Mouse (Mus musculus): ENCODE results near the gene Pde3a.

The Pde3a gene

DNA sequence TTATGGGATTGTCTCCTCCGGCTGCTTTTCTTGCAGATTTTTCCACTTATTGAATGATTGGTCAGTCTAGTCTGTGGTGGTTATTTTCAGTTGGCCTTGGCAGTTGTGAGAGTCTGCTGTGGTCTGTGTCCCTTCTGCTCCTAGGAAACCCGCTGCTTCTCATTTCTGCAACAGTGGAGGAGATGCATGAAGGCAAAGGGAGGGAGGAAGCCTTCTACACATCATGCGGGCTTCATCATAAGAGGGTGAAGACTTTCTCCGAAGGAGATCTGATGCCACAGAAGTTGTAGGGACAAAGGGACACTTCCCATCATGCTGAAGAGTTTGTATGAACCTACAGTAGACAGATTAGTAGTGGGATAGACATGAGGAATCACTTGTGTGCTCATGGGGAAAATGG, 16.2 kb downstream of the Pde3a start:
- no peak for DNase-seq (ENCODE audit: extremely low spot score, low read depth, low spot score)

- no peak for DNase-seq (ENCODE audit: extremely low spot score, low read depth, low spot score)
Observed at GRCm38 (mm10) chr6:141267888-141268570, 19.0 kb downstream of the Pde3a start.

DNA sequence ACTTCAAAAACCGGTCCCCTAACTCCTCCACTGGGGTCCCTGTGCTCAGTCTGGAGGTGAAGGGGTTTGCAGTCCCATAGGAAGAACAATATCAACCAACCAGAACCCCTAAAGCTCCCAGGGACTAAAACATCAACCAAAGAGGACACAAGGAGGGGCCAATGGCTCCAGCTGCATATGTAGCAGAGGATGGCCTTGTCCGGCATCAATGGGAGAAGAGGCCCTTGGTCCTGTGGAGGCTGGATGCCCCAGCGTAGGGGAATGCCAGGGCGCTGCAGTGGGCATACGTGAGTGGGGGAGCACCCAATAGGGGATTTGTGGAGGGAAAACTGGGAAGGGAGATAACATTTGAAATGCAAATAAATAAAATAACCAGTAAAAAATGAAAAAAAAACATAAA, 19.8 kb downstream of the Pde3a start:
- no peak for DNase-seq (ENCODE audit: extremely low spot score, low read depth, low spot score)

GRCm38 (mm10) chr6:141271133-141271532, 22.1 kb downstream of the Pde3a start:
- DNase-seq (ENCODE audit: extremely low spot score, low read depth, low spot score): no peak

GRCm38 (mm10) chr6:141271579-141271978, 22.5 kb downstream of the Pde3a start:
- no peak for DNase-seq (ENCODE audit: extremely low spot score, low read depth, low spot score)

DNA sequence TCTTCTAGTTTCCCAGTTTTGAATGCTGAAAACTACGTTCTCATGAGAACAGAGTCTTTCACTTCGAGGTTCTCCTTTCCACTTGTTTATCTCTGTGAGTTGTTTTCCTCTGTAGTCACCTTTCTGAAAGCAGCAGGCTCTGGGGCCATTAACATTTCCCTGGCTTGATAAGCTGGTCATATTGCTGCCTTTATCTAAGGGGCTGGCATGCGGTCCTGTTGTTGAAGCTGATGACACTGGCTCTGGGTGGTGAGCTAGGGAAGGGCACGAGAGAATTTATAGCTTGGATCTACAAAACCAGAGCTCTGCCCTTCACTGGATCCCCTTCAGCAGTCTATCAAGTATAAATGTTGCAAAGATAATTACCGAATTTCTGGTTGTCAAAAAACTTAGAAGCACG, 24.6 kb downstream of the Pde3a start:
- no peak for DNase-seq (ENCODE audit: extremely low spot score, low read depth, low spot score)

DNA sequence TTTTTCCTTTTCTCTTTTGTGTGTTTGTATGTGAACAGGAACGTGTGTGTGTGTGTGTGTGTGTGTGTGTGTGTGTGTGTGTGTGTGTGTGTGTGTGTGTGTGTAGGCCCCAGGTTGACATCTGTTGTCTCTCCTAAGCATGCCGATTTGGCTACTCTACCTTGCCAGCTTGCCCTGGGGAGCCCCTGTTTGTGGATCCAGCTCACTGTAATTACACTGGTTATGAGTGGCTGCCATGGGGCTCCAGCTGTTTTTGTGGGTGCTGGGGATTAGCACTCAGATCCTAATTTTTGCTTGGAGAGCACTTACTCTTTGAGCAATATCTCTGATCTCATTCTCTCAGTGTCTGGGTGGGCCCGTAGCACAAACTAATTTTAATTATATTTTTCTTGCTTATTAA, 32.6 kb downstream of the Pde3a start:
- DNase-seq (ENCODE audit: extremely low spot score, low read depth, low spot score): no peak

GRCm38 (mm10) chr6:141282796-141283195, 33.7 kb downstream of the Pde3a start:
- DNase-seq (ENCODE audit: extremely low spot score, low read depth, low spot score): no peak

- no peak for DNase-seq (ENCODE audit: extremely low spot score, low read depth, low spot score)
Observed at GRCm38 (mm10) chr6:141291195-141291594, 42.1 kb downstream of the Pde3a start.

- DNase-seq (ENCODE audit: extremely low spot score, low read depth, low spot score): no peak
Observed at GRCm38 (mm10) chr6:141292826-141293459, 43.9 kb downstream of the Pde3a start.

GRCm38 (mm10) chr6:141293460-141293853, 44.4 kb downstream of the Pde3a start:
- no peak for DNase-seq (ENCODE audit: extremely low spot score, low read depth, low spot score)

DNA sequence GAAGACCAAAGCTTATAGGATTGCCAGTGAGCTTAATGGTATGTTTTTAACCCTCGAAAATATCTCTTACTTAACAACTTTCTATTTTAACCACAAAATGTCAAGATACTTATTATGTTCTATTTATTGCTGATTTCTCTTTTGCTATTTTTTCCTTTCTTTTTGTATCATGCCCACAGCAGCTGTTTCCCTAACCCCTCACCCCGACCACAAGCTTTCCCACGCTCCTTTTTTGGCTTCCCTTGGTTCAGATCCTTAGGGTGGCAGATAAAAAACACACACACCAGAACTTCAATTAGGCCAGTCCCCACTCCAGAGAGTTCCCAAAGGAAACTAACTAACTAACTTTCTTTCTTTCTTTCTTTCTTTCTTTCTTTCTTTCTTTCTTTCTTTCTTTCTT, 46.2 kb downstream of the Pde3a start:
- no peak for DNase-seq (ENCODE audit: extremely low spot score, low read depth, low spot score)

DNA sequence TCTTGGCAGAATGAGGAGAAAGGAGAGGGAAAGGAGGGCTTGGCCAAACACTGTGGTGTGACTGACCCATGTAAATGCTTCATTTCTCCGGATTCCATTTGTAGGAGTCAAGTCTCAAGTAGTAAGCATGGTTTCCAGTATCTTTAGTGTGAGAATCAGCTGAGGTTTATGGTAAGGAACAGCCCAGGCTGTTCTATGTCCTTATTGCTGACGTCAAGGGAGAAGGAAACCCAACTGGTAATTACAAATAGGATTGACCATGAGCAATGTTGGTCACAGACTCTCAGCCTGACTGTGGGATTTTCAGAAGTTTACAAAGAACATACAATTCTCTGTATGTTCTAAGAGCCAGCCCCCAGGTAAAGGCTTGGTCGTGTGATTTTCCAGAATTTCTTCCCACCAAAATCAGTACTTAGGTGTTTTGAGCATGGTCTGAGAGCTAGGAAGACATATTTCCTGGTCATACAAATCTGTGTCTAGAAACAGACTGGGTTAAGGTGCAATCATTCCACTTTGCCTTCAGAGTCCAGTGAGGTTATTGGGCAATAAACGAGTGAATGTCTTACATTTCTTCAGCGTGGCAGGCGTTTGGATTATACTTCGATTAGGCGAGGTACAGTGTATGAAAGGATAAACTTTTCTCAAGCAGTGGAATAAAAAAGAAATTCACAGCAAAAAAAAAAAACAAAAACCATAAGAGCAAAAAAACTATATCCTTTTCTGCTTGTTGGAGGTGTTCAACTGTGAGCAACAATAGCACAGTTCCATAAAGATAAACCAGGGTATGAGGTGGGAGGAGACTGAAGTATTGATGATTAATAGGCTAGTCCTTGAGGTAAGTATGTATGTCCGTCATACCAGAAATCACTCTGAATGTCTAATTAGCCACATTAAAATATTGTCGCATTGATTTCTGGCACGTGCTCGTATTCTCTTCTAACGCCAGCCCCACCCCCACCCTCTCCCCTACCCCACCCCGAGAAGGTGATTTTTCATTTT, 53.0 kb downstream of the Pde3a start:
- no peak for DNase-seq (ENCODE audit: extremely low spot score, low read depth, low spot score)

- DNase-seq (ENCODE audit: extremely low spot score, low read depth, low spot score): no peak
Observed at GRCm38 (mm10) chr6:141302842-141303241, 53.8 kb downstream of the Pde3a start.

DNA sequence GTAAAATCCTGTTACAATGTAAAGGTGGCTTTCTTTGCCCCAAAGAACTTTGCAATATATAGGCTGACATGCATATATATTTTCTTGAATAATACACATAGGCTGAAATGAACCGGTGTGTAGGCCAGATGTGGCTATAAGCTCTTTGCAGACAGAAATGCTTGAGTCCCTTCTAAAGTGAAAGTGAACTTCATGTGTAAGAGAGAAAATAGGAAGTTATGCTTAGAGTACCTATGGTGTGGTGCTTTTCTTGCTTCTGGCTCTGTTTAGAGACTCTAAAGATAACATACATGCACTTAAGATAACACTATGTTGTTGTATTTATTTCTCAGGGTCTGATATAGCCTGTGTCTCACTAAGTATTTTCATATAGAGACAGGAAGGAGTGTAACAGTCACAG, 58.3 kb downstream of the Pde3a start:
- no peak for DNase-seq (ENCODE audit: extremely low spot score, low read depth, low spot score)

DNA sequence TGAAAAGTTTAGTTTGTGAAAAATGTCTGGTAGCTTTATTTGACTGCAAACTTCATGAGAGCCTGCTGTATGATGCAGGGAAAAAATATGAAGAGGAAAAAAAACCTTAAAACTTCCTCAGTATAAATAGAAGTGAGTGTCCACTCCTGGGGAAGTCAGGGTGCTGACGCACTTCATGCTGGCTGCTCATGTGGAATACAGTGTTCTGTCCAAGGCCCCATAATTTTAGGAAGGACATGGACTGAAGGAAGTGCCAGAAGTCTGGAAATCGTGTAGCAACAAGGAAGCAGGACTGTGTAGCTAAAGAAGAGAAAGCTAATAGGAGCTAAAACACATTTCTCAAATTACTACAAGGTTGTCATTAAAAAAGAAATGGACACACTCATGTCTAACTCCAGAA, 59.4 kb downstream of the Pde3a start:
- DNase-seq (ENCODE audit: extremely low spot score, low read depth, low spot score): no peak

DNA sequence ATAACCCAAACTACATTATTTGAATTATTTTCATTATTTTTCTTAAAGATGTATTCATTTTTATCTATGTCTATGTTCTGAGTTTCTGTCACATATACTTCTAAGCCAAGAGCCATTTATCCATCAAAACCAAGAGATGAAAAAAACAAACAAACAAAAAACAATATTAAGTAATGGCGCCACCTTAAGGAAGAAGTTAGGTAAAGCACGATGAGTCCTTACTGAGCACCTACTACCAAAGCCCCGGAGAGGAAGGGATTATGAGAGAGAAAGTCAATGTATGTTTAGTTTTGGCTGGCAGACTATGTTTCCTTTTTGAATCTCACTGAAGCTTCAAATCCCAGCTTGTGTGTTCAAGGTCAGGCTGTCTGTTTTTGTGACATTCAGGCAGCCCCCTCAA, 60.8 kb downstream of the Pde3a start:
- no peak for DNase-seq (ENCODE audit: extremely low spot score, low read depth, low spot score)

GRCm38 (mm10) chr6:141310351-141310750, 61.3 kb downstream of the Pde3a start:
- DNase-seq (ENCODE audit: extremely low spot score, low read depth, low spot score): no peak

- DNase-seq (ENCODE audit: extremely low spot score, low read depth, low spot score): no peak
Observed at GRCm38 (mm10) chr6:141311615-141312014, 62.5 kb downstream of the Pde3a start.

- no peak for DNase-seq (ENCODE audit: extremely low spot score, low read depth, low spot score)
Observed at GRCm38 (mm10) chr6:141313112-141313511, 64.0 kb downstream of the Pde3a start.

DNA sequence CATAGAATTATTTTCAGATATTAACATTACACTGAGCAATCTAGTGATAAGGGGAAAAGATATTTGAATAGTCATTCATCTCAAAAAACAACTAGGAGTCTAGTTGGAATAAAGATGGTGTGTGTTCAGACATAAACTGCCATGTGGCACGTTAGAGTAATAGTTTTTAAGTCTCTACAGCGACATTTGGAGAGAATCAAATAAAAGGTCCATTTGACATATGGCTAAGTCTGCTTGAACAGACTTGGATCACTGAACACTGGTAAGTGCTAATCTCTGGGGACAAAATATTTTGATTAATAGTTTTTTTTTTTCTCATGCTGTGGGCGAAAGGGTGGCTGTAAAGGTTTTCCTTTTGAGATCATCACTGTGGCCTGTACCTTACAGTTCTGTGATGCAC, 69.4 kb downstream of the Pde3a start:
- DNase-seq (ENCODE audit: extremely low spot score, low read depth, low spot score): no peak

DNA sequence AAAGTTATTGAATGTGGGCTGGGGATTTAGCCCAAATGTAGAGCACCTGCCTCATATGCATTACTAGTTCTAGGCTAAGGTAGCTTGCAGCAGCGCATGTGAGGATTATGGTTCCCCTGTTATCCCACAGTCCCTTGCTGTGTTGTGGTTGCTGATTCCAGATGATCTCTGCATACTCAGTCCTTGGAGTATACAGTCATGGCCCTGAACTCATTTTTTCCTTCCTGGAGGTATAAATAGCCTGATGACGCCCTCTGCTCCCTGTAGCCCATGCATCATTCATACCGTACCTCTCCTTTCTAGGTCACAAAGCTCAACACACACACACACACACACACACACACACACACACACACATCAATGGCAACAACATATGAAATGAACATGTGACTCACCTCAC, 72.2 kb downstream of the Pde3a start:
- no peak for DNase-seq (ENCODE audit: extremely low spot score, low read depth, low spot score)

All from hindlimb bud, embryonic 11.5 days (tissue).